Mouse (Mus musculus) layer of hippocampus, postnatal 25 days (tissue): ENCODE data around the gene Baz2b. TPM values are rescaled to one million over a fixed set of nuclear protein-coding genes. Genes with fewer than 3 reads are reported as not detected.
A peak's percentile ranks its signal among the peaks of the same experiment; 100 is the strongest.
"Not testable (repeated sequence)": the region's sequence is repeated elsewhere in the genome, so short reads cannot be mapped to it uniquely, and the experiment has no call there.

Experiments
- DNase-seq, 2 experiments: peaks; one replicate each; pipeline ENCODE4 v3.0.0; 2022; ENCODE audit warnings: mixed read lengths in 2 of 2, low spot score in 1 of 2; ENCODE audit errors: extremely low spot score in 1 of 2
- total RNA-seq, 2 experiments: library from RNA; stranded (reverse); gene quantifications; 2 replicates each; pipeline ENCODE4 v1.2.3; 2021

Gene Baz2b
- total RNA-seq, 2 experiments from 2014 or later: 45.1 to 57.9 TPM

DNA sequence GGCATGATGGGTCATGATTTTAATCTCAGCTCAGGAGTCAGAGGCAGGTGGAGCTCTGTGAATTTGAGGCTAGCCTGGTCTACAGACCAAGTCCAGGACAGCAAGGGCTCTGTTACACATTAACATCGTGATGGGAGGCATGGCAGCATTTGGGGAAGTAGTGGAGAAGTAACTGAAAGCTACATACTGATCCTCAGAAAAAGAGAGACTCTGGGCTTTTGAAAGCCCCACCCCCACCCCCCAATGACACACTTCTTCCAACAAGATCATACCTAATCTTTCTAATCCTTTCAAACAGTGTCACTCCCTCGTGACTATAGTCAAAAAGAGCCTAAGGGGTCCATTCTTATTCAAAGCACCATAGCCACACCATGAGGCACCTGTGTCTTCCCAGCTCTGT is 73.8 kb downstream of the Baz2b start:
- no peak for DNase-seq

DNA sequence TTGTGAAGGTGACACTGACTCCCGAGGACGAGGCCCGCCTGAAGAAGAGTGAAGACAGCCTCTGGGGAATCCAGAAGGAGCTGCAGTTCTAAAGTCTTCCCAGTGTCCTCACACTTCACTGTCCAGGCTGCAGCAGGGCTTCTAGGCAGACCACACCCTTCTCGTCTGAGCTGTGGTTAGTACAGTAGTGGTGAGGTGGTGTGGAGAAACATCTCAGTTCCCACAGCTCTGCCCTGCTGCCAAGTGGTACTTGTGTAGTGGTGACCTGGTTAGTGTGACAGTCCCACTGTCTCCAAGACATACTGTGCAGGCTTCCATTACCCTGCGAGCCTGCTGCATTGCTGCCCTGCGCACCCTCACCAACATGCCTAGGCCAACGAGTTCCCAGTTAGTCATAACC is 74.7 kb downstream of the Baz2b start:
- DNase-seq: not testable (repeated sequence)

DNA sequence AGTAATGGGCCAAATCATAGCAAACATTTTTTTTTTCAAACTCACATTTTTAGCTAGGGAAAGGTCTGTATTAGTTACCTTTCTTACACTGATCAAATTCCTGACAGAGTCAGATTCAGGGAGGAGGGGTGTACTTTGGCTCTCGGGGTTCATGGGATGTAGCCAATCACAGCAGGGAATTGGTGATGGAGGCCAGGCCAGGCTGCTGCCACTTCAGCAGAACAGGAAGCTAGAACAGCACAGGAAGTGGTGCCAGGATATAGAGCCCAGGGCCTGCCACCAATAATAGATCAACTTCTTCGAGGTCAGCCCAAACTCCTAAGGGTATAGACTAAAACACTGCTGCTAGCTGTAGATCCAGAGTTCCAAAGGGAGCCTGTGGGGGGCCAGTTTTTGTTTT is 76.6 kb downstream of the Baz2b start:
- DNase-seq: no peak

DNA sequence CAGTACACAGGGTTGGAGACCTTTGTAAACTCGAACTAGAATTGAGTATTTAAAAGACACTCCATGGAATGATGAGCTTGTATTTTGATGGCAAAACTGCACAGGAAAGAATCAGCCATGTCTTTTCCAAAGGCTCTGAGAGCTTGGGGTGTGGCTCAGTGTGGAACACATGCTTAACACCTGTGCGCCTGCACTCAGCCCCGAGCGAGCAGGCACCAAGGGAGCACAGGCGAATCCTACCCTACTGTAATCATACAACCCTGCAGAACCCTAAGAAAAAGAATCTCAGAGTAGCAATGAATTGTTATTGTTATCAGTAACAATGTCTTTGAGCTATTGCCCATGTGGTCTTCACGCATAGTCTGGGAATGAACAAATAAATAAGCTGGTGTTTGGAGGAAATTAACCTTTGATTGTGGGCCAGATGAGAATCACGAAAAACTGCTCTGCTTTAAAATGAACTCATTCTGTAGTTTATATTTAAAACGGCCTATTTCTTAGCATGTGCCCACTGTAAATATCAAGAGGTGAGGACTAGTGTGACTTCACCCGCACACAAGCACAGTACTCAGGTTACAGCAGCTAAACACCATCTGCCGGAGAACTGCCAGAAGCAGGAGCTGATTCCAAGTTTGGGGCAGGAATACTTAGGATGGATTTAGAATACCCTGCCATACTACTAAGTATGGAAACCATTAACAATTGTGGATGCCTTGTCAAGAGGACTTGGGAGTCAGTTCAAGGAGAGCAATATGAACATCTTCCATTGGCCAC is 77.2 kb downstream of the Baz2b start:
- DNase-seq: no peak

DNA sequence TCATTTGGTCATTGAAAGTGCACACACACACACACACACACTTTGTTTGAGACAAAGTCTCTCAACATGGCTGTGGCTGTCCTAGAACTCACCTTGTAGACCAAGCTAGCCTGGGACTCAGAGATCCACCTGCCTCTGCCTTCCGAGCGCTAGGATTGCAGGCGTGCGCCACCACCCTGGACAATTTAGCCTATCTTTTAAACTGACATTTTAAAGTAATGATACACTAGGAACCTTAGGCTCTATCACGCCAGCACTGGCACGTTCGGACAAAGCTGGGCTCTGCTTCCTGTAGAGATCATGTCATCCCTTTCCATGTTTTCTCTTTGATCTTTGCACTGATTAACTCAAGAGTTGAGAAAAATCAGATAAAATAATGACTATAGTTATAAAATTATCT is 81.0 kb downstream of the Baz2b start:
- no peak for DNase-seq

DNA sequence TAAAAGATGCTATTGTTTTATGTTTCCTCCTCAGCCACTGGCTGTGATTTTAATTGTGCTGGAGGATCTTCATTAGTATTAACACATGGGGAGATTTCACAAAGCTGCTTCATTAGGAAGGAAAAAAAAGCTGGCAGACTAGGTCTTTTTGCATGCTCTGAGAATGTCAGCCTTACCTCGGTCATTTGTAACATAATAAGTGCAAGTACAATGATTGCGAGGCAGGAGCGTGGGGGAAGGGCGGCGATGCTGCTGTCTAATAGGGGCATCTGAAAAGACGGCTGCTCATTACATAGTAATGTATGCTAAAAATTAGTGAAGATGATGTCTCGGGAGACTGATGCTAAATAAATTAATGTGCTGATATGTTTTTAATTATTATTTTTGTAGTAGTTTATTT is 82.8 kb downstream of the Baz2b start:
- DNase-seq: no peak

DNA sequence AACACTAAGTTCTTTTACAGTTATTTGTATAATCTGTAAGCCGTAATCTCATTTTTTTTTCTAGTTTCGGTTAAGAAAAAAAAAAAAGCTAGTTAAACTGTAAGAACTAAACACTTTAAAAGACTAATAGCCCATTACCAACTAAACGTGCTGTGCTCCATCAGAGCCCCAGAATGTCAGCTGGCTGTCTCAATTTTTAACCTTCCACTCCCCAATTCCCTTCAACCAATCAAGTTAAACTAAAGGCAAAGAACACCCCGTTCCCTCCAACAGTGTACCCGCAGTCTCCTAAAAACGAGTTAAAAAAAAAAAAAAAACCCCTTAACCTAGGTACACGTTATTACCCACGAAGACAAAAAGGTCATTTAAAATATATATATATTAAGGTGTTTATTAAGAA is 83.3 kb downstream of the Baz2b start:
- no peak for DNase-seq

DNA sequence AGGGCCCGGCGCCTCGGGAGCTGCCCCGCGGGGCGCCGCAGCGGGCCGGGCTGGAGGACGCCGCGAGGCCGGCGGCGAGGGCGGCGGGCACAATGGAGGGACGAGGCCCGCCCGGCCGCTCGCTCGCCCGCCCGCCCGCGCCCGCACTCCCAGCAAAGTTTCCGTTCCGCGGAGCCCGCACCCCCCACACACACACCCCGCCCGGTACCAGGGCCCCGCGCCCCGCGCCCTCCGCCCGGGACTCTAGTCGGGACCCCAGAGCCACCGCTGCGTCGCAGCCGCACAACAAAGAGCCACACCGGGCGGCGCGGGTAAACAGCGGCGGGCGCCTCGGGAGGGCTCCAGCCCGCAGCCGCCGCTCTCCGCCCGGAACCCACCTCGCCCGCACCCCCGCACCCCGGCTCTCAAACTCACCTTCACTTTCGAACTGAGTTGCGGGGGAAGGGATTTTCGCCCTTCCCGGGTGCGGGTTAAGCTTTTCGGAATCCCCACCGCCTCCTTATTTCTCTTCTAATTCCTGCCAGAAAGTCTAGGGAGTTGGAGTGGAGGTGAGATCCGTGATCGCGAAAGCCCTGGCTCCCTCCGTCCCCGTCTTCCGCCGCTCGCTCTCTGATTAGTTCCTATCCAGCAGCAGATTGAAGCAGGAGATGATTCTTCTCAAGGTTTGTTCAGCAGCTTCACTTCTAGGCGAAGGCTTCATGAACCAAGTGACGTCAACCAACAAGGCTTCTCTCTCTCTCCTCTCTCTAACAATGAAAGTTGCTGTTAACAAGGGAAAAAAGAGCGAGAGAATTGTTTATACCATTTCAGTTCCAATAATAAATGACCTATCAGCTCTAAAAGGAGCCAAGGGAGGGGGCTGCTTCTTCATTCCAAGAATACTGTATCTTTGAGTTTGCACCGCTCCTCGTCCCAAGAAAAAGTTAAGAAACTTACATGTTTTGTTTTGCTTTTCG is 84.3 kb downstream of the Baz2b start:
- DNase-seq: peak; percentile 36 to 50

DNA sequence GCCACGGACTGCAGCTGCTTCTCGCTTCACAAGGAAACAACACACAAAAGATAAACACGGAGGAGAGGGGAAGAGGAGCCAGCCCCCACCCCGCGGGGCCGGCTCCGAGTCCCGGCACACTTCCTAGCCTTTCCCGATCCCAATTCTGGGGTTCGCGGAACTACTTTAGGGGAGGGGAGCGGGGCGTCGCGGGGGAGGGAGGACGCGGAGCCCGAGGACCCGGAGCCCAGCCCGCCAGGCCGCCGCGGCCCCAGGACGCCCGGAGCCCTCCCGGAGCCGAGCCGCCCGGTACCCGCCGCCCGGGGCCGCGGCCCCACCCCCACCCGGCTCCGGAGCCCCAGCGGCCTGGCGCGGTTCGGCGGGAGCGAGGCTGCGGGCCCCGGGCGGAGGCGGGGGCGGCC is 85.0 kb downstream of the Baz2b start:
- DNase-seq: peak; percentile 40 to 51

DNA sequence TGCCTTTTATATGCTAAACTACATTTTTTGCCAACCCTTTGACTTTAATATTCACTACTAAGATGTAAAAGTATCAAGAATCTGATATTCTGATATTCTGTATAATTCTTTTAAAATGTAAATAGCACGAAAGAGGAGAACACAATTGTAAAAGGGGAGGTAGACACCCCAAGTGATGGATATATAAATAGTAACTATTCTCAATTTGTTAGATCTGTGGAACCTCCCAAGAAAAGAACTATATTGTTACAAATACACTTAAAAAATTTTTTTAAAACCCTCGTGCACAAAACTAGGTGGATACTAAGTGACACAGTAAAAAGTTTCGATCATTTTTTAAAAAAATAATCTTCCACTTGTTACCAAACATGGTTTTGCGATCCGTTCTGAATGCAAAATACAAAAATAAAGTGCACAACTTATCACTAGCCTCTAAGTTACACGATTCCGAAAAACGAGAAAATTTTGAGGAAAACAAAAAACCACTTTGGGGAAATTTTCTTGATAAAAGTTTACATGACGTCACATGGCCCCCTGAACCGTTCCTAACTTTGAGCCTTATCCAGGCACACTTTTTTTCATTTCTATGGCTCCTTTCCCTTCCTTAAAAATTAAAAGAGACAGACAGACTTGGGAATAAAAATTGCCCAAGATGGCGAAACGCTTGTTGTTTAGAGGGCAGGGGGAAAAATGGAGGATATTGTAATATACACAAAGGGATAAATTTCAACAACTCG is 85.6 kb downstream of the Baz2b start:
- no peak for DNase-seq

DNA sequence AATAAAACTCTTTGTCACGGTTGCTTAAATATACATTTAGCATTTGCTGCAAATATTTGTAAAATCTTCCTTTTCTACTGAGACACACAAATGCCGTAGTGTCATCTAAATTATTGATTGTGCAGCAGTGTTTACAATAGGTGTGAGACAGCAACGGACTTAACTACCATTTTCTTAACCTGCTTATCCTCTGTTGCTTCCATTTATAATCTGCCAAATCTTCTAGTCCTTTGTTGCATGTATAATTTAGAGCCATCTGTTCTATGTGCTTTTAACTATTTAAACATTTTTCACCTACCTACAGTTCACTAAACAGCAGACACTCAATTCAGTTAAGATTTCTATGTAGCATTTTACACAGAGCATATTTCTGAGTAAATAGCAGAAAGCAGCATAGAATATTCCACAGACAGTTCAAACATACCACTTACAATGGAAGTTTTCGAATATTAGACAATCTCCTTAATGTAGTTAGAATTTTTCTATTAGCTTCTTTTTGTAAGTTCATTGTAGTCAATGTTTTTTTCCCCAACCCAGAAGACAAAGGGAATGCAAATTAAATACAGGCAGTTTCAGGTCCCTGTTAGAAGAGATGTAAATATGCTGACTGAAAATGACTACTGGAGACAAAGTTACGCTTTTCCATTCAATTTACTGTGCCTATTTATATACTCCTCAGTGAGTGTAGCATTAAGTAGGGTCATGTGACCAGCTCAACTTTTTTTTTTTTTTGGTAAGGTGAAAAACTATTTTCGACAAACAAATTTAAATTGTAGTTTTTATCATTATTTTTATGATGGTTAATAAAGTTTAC is 86.4 kb downstream of the Baz2b start:
- no peak for DNase-seq

DNA sequence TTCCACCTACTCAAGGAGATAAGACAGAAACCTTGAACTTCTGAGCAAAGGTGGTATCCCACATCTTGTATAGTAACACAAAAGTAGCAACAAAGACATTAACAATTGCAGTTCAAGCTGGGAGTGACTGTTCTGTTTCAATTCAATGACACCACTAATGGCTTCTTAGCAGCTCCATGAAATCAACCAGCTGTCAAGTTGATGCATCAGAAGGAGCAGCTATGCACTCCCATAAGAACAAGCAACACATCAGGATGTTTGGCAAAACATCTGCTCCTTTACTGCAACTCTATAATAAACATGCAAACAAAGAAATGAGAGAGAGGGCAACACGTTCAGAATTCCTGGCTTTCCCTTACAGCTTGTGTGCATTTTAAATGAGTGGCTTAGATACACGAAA is 87.5 kb downstream of the Baz2b start:
- no peak for DNase-seq

DNA sequence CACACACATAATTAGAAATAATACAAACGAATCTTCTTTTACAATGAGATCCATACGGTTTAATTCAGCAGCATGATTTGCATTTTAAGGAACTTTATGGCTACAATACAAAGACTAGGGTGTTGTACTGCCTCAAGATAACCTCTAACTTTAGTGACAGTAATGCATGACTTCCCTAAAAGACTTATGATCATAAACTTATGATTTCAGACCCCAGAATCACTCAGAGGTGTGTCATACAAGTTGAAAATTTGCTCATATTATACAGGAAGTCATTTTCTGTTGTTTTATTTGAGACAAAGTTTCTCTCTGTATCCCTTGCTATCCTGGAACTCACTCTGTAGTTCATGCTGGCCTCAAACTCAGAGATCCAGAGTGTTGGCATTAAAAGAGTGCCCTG is 89.0 kb downstream of the Baz2b start:
- no peak for DNase-seq

DNA sequence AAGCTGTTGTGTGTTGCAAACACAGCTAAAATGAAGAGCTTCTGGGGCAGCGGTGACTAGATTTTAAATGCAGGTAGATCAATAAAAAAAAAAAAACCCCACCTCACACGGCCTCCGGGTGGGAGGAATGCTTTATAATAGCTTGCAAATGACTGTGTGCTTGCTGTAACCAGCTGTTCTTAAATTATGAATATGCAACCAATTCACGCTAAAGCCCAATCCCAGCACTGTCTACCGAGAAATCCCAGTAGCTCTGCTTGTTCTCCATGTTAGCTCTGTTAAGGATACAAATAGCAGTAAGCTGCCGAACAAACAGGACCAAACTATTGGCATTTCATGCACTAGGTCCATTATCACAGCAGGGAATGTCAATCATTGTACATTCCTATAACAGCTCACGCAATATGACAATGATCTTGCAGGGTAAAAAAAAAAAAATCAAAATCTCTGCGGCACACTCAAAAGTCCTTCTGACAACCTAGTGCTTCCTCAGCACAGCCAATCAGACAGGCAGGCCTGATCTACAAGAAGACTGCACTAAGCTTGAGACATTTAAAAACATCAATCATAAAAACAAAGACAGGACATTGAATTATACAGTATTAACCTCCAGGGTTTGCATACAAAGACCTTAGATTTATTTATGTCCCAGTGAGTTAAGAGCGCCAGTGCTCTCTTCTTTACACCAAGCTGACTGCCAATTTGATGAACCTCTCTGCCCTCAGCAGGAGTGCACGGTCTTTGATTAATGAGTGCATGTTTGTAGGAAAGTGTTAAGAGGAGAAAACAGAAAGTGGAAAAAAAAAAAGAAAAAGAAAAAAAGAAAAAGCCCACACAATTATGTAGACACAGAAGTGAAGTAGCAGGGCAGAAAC is 90.7 kb downstream of the Baz2b start:
- no peak for DNase-seq

DNA sequence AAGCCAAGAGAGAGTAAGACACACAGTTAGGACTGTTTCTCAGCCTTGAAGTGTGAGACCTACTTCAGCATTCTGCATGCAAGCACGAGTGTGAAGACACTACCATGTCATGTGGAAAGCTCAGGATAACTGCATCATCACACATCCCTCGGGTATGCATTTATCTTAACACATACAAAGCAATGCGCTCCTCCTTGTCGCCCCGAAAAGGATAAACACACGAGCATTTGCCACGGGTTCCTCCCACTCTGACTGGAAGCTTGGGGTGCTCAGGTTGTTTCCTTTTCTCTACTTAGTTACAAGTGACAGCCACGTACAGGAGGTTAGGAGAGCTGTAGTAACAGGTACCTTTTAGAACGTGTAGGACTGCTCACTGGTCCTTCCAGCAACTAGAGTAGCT is 91.8 kb downstream of the Baz2b start:
- DNase-seq: no peak

DNA sequence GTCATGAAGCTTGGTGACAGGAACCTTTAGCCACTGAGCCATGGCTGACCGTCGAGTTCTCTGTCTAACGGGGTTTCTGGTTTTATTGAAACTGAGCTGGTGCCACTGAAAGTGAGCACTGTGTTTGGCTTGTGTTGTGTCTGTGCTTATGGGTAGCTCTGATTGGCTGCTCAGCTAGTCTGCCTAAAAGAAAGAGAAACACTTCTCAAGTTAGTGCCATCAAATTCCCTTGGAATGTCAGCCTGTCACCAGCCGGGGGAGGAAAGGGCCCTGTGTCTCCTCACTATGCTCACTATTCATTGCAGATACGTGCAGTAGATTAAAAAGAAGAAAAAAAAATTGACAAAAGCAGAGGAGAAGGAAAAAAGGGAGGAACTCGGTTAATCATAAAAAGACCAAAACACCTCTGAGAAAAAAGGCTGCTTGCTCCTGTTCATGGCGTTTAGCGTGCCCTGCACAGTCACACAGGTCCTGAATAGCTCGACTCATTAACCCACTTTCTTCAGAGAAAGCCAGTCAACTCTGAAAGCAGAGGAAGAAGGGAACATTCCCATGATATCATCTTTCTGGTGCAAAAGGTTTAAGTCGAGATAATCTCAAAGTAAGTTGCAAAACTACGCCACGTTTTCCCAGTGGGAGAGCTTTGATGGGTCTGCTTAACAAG is 93.6 kb downstream of the Baz2b start:
- DNase-seq: no peak

DNA sequence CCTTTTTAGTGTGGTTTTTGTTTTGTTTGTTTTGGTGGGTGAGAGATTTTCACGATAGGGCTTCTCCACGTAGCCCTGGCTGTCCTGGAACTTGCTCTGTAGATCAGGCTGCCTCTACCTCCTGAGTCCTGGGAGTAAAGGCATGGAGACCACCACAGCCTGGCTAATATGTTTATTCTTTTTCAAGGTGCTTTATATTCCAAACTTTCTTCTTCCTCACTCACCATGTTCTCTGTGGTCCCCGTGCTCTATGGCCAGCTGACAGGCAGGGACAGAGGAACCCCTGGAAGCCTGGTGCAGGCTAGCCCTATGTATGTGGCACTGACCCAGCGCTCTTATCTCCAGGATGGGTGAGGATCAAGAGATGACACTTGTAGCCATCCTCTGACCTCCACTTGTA is 94.7 kb downstream of the Baz2b start:
- no peak for DNase-seq

DNA sequence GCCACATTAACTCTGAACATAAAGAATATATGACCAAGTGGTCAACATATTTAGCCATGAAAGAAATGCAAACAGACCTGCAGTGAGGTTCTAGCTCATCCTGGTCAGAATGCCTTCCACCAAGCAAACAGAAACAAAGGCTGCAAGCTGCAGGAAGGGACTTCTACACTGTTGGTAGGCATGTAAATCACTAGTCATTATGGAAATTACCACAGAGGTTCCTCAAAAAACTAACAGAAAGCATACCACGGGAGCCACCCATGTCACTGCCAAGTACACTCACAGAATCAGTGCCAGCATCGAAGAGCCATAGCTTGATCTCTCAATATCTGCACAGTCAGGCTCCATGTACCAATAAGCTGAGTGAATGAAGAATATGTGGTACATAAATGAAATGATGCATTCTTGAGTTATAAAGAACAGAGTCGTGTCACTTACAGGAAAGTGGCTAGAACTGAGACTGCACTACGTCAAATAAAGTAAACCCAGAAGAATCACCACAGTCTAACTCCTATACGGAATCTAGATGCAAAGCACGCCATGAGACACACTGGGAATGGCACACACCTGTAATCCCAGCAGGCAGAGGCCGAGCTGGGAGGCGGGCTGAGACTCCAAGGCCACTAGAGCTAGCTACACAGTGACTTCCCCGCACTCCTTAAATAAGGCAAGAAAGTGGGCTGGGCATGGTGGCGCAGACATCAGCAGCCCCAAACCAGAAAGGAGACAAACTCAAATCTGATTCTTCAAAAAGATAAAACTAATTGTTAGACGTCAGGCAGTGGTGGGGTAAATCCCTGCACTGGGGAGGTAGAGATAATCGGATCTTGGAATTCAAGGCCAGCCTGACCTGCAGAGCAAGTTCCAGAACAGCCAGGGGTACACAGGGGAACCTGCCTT is 95.7 kb downstream of the Baz2b start:
- DNase-seq: no peak
